Mouse (Mus musculus): Measurements from ENCODE around the gene Bcl11a.

Gene Bcl11a

GRCm38 (mm10) chr11:24080541-24080940, 2.7 kb downstream of the Bcl11a start:
- DNase-seq = peak; percentile 38 to 56

DNA sequence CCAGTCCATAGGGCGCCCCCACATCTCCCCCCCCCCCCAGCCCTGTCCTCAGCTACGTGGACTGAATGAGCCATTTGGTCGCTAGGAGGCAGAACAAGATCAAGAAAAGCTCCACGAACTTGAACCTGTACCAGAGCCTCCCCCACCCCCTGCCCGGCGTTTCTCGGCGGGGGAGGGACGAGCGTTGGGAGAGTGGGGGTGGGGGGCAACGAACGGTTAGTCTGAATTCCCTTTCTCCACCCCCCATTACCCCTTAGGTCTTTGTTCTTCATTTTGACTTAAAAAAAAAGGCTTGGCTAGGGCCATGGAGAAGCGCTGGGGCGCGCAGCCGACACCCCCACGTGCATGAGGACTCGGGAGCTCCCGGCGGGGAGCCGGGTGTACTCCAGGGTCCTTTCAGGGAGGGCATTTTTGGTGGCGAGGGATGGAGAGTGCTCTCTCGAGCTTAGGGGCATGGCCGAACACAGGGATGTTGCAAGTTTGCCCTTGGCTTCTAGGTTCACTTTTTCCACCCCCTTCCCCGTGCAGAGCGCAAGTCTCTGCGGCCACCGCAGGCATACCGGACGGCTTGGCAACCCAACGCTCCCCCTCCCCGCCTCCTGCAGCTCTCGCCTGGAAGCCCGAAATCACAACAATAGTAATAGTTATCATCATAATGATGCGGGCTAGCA, 3.3 kb downstream of the Bcl11a start:
- peak; percentile 52 to 65 for DNase-seq

GRCm38 (mm10) chr11:24081687-24082384, 4.0 kb downstream of the Bcl11a start:
- DNase-seq = peak; percentile 57 to 73

- DNase-seq = no peak
Measured at GRCm38 (mm10) chr11:24082385-24083075, 4.7 kb downstream of the Bcl11a start.

GRCm38 (mm10) chr11:24083076-24083405, 5.2 kb downstream of the Bcl11a start:
- DNase-seq = no peak

GRCm38 (mm10) chr11:24083423-24083822, 5.6 kb downstream of the Bcl11a start:
- no peak for DNase-seq

GRCm38 (mm10) chr11:24084077-24084476, 6.2 kb downstream of the Bcl11a start:
- no peak for DNase-seq

- DNase-seq = no peak
Measured at GRCm38 (mm10) chr11:24084590-24084989, 6.7 kb downstream of the Bcl11a start.

GRCm38 (mm10) chr11:24085986-24086385, 8.1 kb downstream of the Bcl11a start:
- DNase-seq = no peak

DNA sequence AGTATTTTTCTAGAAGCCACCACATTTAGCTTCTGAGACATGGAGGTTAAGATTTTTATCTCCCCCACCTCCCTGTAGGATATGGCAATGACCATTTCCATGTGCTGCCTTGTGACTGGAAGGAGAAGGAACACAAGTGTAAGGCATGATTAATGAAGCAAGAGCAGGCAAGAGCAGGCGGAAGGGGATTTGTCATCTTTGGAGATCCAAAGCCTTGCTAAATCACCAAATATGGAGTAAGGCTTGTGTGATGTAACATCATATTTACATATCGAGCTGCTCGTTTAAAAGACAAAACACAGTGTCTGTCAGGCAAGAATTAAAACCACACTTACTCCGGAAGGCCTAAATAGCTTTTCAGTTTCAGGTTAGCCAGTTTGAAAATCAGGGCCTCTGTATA, 9.2 kb downstream of the Bcl11a start:
- no peak for DNase-seq

- DNase-seq = no peak
Measured at GRCm38 (mm10) chr11:24090443-24090842, 12.6 kb downstream of the Bcl11a start.

GRCm38 (mm10) chr11:24091393-24092080, 13.7 kb downstream of the Bcl11a start:
- no peak for DNase-seq

- DNase-seq = no peak
Measured at GRCm38 (mm10) chr11:24092618-24093017, 14.8 kb downstream of the Bcl11a start.

DNA sequence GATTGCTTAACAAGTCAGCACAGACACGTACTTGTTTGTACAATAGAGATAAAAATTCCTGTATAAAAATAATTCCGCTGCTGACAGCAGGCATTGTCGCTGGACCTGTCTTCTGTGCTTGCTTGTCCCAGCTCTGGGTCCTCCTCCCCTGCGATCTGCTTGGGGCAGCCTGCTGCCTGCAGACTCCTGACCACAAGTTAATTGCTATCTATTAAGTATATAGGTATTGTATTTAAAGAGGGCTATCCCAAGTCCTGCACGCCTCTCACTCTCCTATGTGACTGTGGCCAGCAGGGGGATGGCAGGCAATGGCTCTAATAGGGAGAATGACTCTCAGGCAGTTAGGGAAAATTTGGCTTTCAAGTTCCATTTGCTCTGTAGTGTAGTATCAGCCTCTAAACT, 16.2 kb downstream of the Bcl11a start:
- no peak for DNase-seq

GRCm38 (mm10) chr11:24095236-24095635, 17.4 kb downstream of the Bcl11a start:
- DNase-seq = no peak

DNA sequence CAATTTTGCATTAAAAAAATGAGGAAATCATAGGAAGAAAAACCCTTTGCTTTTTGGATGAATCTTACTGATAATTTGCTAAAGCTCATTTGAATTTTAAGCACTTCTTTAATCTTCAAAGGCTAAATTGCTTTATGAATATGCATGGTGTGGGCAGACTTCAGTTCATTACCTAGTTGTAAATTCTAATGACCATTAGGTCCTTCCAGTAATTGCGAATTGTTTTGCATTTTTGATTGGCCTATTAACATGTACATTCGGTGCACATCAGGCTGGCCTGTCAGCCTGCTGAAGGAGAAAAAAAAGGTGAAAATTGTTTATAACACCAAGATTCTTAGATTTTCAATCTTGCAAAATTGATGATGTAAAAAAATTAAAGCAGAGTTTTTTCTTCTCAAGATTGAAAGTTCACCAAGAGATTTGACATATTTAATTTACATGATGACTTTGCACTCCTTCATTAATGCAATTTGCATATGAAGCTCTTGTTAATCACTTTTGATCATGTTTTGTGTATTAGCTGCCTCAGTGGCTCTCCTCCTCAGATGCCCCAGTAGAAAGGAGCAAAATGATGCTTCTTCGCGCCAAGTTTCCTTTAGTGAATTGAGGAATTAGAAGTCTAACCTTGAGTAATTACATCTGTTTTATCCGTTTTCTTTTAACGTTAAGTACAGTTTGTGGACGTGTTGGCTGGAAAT, 17.9 kb downstream of the Bcl11a start:
- no peak for DNase-seq

DNA sequence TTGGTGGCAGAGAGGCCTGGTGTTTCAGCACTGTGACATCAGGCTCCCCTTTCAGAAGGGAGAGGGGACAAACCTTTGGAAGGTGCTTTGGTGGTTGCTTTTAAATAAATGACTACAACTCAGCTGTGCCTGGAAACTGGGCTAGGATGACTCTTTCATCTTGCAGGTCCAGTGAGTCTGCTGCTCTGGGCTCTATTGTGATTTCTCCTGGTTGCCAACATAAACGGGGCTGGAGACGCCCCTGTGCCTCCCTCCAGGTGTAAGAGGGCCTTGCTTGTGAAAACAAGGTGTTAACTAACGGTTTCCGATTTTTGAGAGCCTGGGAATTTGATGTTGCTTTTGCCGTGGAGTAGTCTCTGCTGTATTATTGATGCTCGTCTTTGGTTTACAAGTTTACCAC, 18.6 kb downstream of the Bcl11a start:
- no peak for DNase-seq

DNA sequence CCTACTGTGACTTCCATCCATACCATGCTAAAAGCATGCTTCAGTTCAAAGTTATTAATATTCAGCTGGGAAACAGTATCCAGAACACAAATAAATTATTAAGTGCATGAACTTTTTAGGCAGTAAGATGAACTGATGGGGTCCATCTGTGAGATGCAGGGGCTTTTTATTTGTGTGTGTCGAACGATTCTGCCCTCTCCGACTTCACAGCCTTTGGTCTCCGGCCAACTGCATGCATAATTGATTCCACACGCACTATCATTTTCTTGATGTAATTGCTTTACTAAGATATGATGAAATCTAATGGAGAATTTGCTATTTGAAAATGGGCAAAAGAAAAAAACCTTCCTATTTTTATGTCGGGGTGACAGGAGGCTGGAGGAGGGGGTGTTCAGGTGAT, 19.2 kb downstream of the Bcl11a start:
- no peak for DNase-seq

DNA sequence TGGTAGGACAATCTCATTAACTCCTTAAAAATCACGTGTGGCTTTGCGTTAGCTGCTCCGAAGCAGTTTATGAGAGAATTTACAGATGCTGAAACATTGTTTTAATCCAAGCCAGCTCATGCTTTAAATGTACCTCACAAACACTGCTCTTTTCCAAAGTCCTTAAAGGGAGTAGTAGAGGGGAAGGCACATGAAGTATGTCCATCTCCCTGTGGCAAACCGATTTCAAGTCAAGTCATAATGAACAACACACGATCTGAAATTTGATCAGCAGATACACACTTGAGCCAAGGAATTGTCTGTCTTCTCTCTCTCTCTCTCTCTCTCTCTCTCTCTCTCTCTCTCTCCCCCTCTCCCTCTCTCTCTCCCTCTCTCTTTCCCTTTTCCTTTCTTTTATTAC, 20.2 kb downstream of the Bcl11a start:
- no peak for DNase-seq

DNA sequence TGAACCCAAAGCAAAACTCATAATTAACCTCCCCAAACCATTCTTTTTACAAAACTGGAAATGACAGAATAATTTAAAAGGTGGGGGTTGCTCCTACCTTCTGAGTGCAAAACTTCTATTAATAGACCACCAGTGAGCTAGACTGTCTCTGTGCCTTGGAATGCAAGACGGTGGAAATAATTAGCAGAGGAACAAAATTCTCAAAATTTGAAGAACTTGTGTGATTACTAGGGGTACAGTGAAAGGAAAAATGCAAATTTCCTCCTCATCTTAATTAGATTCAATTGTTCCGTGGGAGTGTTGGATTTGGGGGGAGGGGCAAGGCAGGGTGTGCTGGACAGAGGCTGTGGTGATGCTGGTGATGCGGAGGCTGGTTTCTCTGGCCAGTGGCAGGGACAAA, 20.8 kb downstream of the Bcl11a start:
- DNase-seq = no peak

- no peak for DNase-seq
Measured at GRCm38 (mm10) chr11:24099215-24099614, 21.4 kb downstream of the Bcl11a start.

- DNase-seq = peak; percentile 62 to 76
Measured at GRCm38 (mm10) chr11:24099886-24100293, 22.0 kb downstream of the Bcl11a start.

Data from kidney, postnatal 4 days (tissue).